Mouse (Mus musculus): ENCODE results near the gene Etfrf1. TPM values are rescaled to one million over a fixed set of nuclear protein-coding genes. Genes with fewer than 3 reads are reported as not detected.

The Etfrf1 gene
- total and polyA plus RNA-seq, 3 experiments, result 11.0 to 13.1 TPM; not detected in 1

GRCm38 (mm10) chr6:145171892-145172606 lies 38.9 kb upstream of the Etfrf1 start:
- H3K9me3 ChIP-seq (replicated peaks; ENCODE audit: insufficient read depth, low read length), result no peaks in the 10 kb centered on the region
- H3K4me3 ChIP-seq (ENCODE audit: control insufficient read depth in 1 of 2, insufficient read depth in 1 of 2, low read depth in 2 of 2, low read length in 2 of 2), result no peak overlapping the region
- H3K27me3 ChIP-seq (ENCODE audit: control insufficient read depth in 1 of 2, insufficient read depth in 2 of 2, low read length in 2 of 2), result no peaks in the 10 kb centered on the region
- no peak for TF ChIP-seq GATA1 (IDR thresholded peaks at IDR 0.05; ENCODE audit: low read depth, low read length)
- no peak overlapping the region for H3K27ac ChIP-seq (ENCODE audit: control insufficient read depth, low read depth, low read length)
- H3K79me2 ChIP-seq (ENCODE audit: control insufficient read depth, insufficient read depth, low read length, poor library complexity), result no peaks in the 10 kb centered on the region
- no peak for DNase-seq (ENCODE audit: low read depth, low spot score)
- H3K4me1 ChIP-seq (ENCODE audit: control insufficient read depth in 1 of 2, insufficient read depth in 2 of 2, low read length in 2 of 2), result no peaks in the 10 kb centered on the region
- H3K9ac ChIP-seq (ENCODE audit: control insufficient read depth, low read depth, low read length, poor library complexity, severe bottlenecking), result no peak overlapping the region
- H3K36me3 ChIP-seq (ENCODE audit: control insufficient read depth in 1 of 2, insufficient read depth in 2 of 2, low read length in 2 of 2), result peaks cover 0 to 1% of the 10 kb centered on the region in 2 experiments; a peak in 1 of 4 replicates

GRCm38 (mm10) chr6:145173781-145174191 lies 37.1 kb upstream of the Etfrf1 start:
- peaks cover 0 to 1% of the 10 kb centered on the region in 2 experiments; a peak in 1 of 4 replicates for H3K36me3 ChIP-seq (ENCODE audit: control insufficient read depth in 1 of 2, insufficient read depth in 2 of 2, low read length in 2 of 2)
- no peaks in the 10 kb centered on the region for H3K27me3 ChIP-seq (ENCODE audit: control insufficient read depth in 1 of 2, insufficient read depth in 2 of 2, low read length in 2 of 2)
- TF ChIP-seq TCF12 (IDR thresholded peaks at IDR 0.05; ENCODE audit: low read depth, low read length) (no peak), MXI1 (IDR thresholded peaks at IDR 0.05; ENCODE audit: low read depth, low read length) (no peak), MAX (IDR thresholded peaks at IDR 0.05; ENCODE audit: low read length) (no peak), CHD1 (IDR thresholded peaks at IDR 0.05; ENCODE audit: low read depth, low read length) (no peak), UBTF (IDR thresholded peaks at IDR 0.05; ENCODE audit: borderline replicate concordance, insufficient read depth, low read depth, low read length) (no peak)

GRCm38 (mm10) chr6:145175571-145175981 lies 35.4 kb upstream of the Etfrf1 start:
- DNase-seq (ENCODE audit: low read depth, low spot score), result no peak
- H3K27ac ChIP-seq (ENCODE audit: control insufficient read depth, low read depth, low read length), result no peak overlapping the region
- no peaks in the 10 kb centered on the region for H3K79me2 ChIP-seq (ENCODE audit: control insufficient read depth, insufficient read depth, low read length, poor library complexity)
- TF ChIP-seq CHD2 (IDR thresholded peaks at IDR 0.05; ENCODE audit: low read length), result no peak
- TF ChIP-seq MYC (IDR thresholded peaks at IDR 0.05; ENCODE audit: low read depth, low read length), result no peak
- no peak for TF ChIP-seq RAD21 (IDR thresholded peaks at IDR 0.05; ENCODE audit: low read depth, low read length)
- TF ChIP-seq GATA1 (IDR thresholded peaks at IDR 0.05; ENCODE audit: low read depth, low read length), result no peak
- no peak for TF ChIP-seq HCFC1 (IDR thresholded peaks at IDR 0.05; ENCODE audit: low read depth, low read length)
- no peak for TF ChIP-seq TCF12 (IDR thresholded peaks at IDR 0.05; ENCODE audit: low read depth, low read length)
- no peak for TF ChIP-seq MAX (IDR thresholded peaks at IDR 0.05; ENCODE audit: low read length)
- no peak for TF ChIP-seq ZC3H11A (IDR thresholded peaks at IDR 0.05; ENCODE audit: low read depth, low read length)
- no peak overlapping the region for H3K9ac ChIP-seq (ENCODE audit: control insufficient read depth, low read depth, low read length, poor library complexity, severe bottlenecking)
- no peaks in the 10 kb centered on the region for H3K9me3 ChIP-seq (replicated peaks; ENCODE audit: insufficient read depth, low read length)
- H3K36me3 ChIP-seq (ENCODE audit: control insufficient read depth in 1 of 2, insufficient read depth in 2 of 2, low read length in 2 of 2), result peaks cover 0 to 1% of the 10 kb centered on the region in 2 experiments; a peak in 1 of 4 replicates
- H3K4me1 ChIP-seq (ENCODE audit: control insufficient read depth in 1 of 2, insufficient read depth in 2 of 2, low read length in 2 of 2), result no peaks in the 10 kb centered on the region
- H3K4me3 ChIP-seq (ENCODE audit: control insufficient read depth in 1 of 2, insufficient read depth in 1 of 2, low read depth in 2 of 2, low read length in 2 of 2), result no peak overlapping the region
- no peaks in the 10 kb centered on the region; a peak in 1 of 4 replicates for H3K27me3 ChIP-seq (ENCODE audit: control insufficient read depth in 1 of 2, insufficient read depth in 2 of 2, low read length in 2 of 2)

More at GRCm38 (mm10) chr6:145173781-145174191, 37.1 kb upstream of the Etfrf1 start:
- Histone ChIP-seq H3K4me1 (ENCODE audit: control insufficient read depth in 1 of 2, insufficient read depth in 2 of 2, low read length in 2 of 2) (no peaks in the 10 kb centered on the region), H3K4me3 (ENCODE audit: control insufficient read depth in 1 of 2, insufficient read depth in 1 of 2, low read depth in 2 of 2, low read length in 2 of 2) (no peak overlapping the region), H3K9ac (ENCODE audit: control insufficient read depth, low read depth, low read length, poor library complexity, severe bottlenecking) (no peak overlapping the region), H3K27ac (ENCODE audit: control insufficient read depth, low read depth, low read length) (no peak overlapping the region), H3K9me3 (replicated peaks; ENCODE audit: insufficient read depth, low read length) (no peaks in the 10 kb centered on the region), H3K79me2 (ENCODE audit: control insufficient read depth, insufficient read depth, low read length, poor library complexity) (no peaks in the 10 kb centered on the region)
- no peak for DNase-seq (ENCODE audit: low read depth, low spot score)

Data from MEL (cell line).